In genomic region chr4:41758021-41758420, GRCm38 (mm10) we compare ENCODE assay signal across 22 mouse cellular contexts. TPM values are rescaled to one million over a fixed set of nuclear protein-coding genes. Genes with fewer than 3 reads are reported as not detected.
DNase-seq lines count a peak whose midpoint lies in the region; ATAC-seq and TF ChIP-seq lines count a peak whose summit lies in the region.
"Had no signal": no experiment of that assay in that cellular context is flagged by ENCODE, and none has a peak within 500 bp of the region (broad histone marks: within the 10 kb centered on the region; RNA-seq: fewer than 3 reads in every experiment).

No protein-coding gene starts in this region.

- WGBS in intestine, embryonic 16.5 days: 77% methylated on average over 11 of the region's 11 CpGs

- 0 out of 2 replicates have a peak, but pooled peaks cover 6% of the 10 kb centered on the region for H3K36me3 ChIP-seq in intestine, embryonic 16.5 days (ENCODE audit: control insufficient read depth, insufficient read depth, low read length)
- H3K36me3 ChIP-seq: midbrain, embryonic 12.5 days had no signal

- 0 out of 2 replicates have a peak overlapping the region, but pooled peaks have one; percentile 33 for H3K9ac ChIP-seq in intestine, embryonic 16.5 days (ENCODE audit: low read depth, low read length)
- H3K9ac ChIP-seq: limb, embryonic 13.5 days; lung, embryonic 15.5 days; midbrain, embryonic 12.5 days had no signal

- H3K4me1 ChIP-seq in intestine, embryonic 16.5 days (ENCODE audit: control insufficient read depth, insufficient read depth, low read length): peaks cover 47% of the 10 kb centered on the region

- H3K27me3 ChIP-seq in intestine, embryonic 16.5 days (replicated peaks; ENCODE audit: control insufficient read depth, insufficient read depth, low read length): no peaks in the 10 kb centered on the region
- H3K27me3 ChIP-seq: hindbrain, embryonic 12.5 days; limb, embryonic 13.5 days; lung, embryonic 15.5 days; midbrain, embryonic 12.5 days had no signal

- peak overlapping the region; percentile 11; the same call in 1 of the 2 replicates for H3K27ac ChIP-seq in left cerebral cortex, adult 2 months
- peak overlapping the region; percentile 95 for H3K27ac ChIP-seq in intestine, embryonic 16.5 days (ENCODE audit: low read length)
- H3K27ac ChIP-seq: hindbrain, embryonic 12.5 days; limb, embryonic 13.5 days; midbrain, embryonic 12.5 days; stomach, postnatal 0 days had no signal

- intact Hi-C loops in left cerebral cortex, adult 2 months (cut with DNase I): no loop called here
- intact Hi-C loops in left cerebral cortex, postnatal 14 days (cut with DNase I): no loop called here

- no peak overlapping the region for H3K4me2 ChIP-seq in intestine, embryonic 16.5 days (ENCODE audit: low read depth, low read length)
- H3K4me2 ChIP-seq: hindbrain, embryonic 12.5 days; limb, embryonic 13.5 days; lung, embryonic 15.5 days; midbrain, embryonic 12.5 days had no signal

- DNase-seq in cerebellum, adult 9-11 months: peak; percentile 59
- DNase-seq in cerebellum, adult 18-20 months: no peak
- no peak for DNase-seq in left cerebral cortex, adult 2 months (ENCODE audit: extremely low spot score in 1 of 2, low spot score in 2 of 2)
- no peak for DNase-seq in left cerebral cortex, postnatal 14 days (ENCODE audit: low spot score in 2 of 2)
- peak; percentile 61 to 77 for DNase-seq in kidney, postnatal 25 days
- no peak for DNase-seq in testis, postnatal 10 days (ENCODE audit: low spot score)
- DNase-seq: B cell, adult 2 months; right cerebral cortex, postnatal 25 days; thymus, postnatal 36 days had no signal

- H3K4me3 ChIP-seq in left cerebral cortex, adult 2 months: no peak overlapping the region
- H3K4me3 ChIP-seq in intestine, embryonic 16.5 days (ENCODE audit: low read length): no peak overlapping the region
- H3K4me3 ChIP-seq: erythroblast, embryonic 14.5 days; hindbrain, embryonic 12.5 days; limb, embryonic 13.5 days; lung, embryonic 15.5 days; midbrain, embryonic 12.5 days had no signal

- no peaks in the 10 kb centered on the region for H3K9me3 ChIP-seq in intestine, embryonic 16.5 days (ENCODE audit: control insufficient read depth, low read length)
- H3K9me3 ChIP-seq: hindbrain, embryonic 12.5 days; limb, embryonic 13.5 days; lung, embryonic 15.5 days; midbrain, embryonic 12.5 days had no signal

- no peak for ATAC-seq in intestine, embryonic 16.5 days
- ATAC-seq: forebrain, embryonic 16.5 days; inflammation-experienced regulatory T-cells, adult 6 months had no signal

- TF ChIP-seq CTCF in left cerebral cortex, adult 2 months (IDR thresholded peaks at IDR 0.05): no peak

RNA-seq across cellular contexts. Expression of gene Sigmar1, which starts 2.1 kb away (rescaled TPM):
- total RNA-seq in left cerebral cortex, adult 2 months (2021): 10 to 100 TPM; 58.0 to 58.9 TPM
- total RNA-seq in left cerebral cortex, postnatal 14 days (2021): 10 to 100 TPM; 67.8 to 83.8 TPM
- 105 and 111 TPM in 2 replicates for polyA plus RNA-seq in intestine, embryonic 16.5 days (2015; fragmentation: Nextera tagmentation; extraction: Ambion mirVana)

RNA-seq across cellular contexts. Expression of gene Galt, which starts 3.0 kb away (rescaled TPM):
- total RNA-seq in left cerebral cortex, adult 2 months (2021): 10 to 100 TPM; 85.8 to 88.5 TPM
- 100 to 1,000 TPM; 103 to 118 TPM for total RNA-seq in left cerebral cortex, postnatal 14 days (2021)
- 93.4 and 103 TPM in 2 replicates for polyA plus RNA-seq in intestine, embryonic 16.5 days (2015; fragmentation: Nextera tagmentation; extraction: Ambion mirVana)

RNA-seq across cellular contexts. Expression of gene Ccl27a, which starts 16.0 kb away (rescaled TPM):
- 100 to 1,000 TPM; 250 to 265 TPM for total RNA-seq in left cerebral cortex, adult 2 months (2021)
- 100 to 1,000 TPM; 294 to 318 TPM for total RNA-seq in left cerebral cortex, postnatal 14 days (2021)
- 24.3 and 26.8 TPM in 2 replicates for polyA plus RNA-seq in intestine, embryonic 16.5 days (2015; fragmentation: Nextera tagmentation; extraction: Ambion mirVana)

RNA-seq across cellular contexts. Expression of gene Arid3c, which starts 27.1 kb away (rescaled TPM):
- under 1 TPM in 1 of 2 experiments, not detected in 1; 0.52 TPM for total RNA-seq in left cerebral cortex, adult 2 months (2021)
- under 1 TPM; 0.38 to 0.48 TPM for total RNA-seq in left cerebral cortex, postnatal 14 days (2021)
- polyA plus RNA-seq in intestine, embryonic 16.5 days (2015; fragmentation: Nextera tagmentation; extraction: Ambion mirVana): not detected in 2 replicates
- total RNA-seq: common myeloid progenitor, adult 5-6 weeks; gastrocnemius, adult 18-20 months; granulocyte monocyte progenitor cell, adult 5-6 weeks had no signal
- polyA plus RNA-seq: erythroblast, embryonic 14.5 days; forebrain, embryonic 16.5 days; heart, postnatal 0 days; inflammation-experienced regulatory T-cells, adult 6 months; lung, embryonic 15.5 days had no signal

RNA-seq across cellular contexts. Expression of gene Dctn3, which starts 35.1 kb away (rescaled TPM):
- 100 to 1,000 TPM; 165 TPM for total RNA-seq in left cerebral cortex, adult 2 months (2021)
- 100 to 1,000 TPM; 201 to 217 TPM for total RNA-seq in left cerebral cortex, postnatal 14 days (2021)
- 136 and 143 TPM in 2 replicates for polyA plus RNA-seq in intestine, embryonic 16.5 days (2015; fragmentation: Nextera tagmentation; extraction: Ambion mirVana)

Comparison
In these comparisons a context has a peak if more than half of its experiments do, and no peak if none do; other contexts are left out.
1. DNase-seq: peak in cerebellum, adult 9-11 months (single experiment) and kidney, postnatal 25 days (2 of 2); none in cerebellum, adult 18-20 months (0 of 2), left cerebral cortex, adult 2 months (0 of 2), left cerebral cortex, postnatal 14 days (0 of 2) and testis, postnatal 10 days (single experiment).